Mouse (Mus musculus): ENCODE measurements around the gene Rbm38.

Gene Rbm38

DNA sequence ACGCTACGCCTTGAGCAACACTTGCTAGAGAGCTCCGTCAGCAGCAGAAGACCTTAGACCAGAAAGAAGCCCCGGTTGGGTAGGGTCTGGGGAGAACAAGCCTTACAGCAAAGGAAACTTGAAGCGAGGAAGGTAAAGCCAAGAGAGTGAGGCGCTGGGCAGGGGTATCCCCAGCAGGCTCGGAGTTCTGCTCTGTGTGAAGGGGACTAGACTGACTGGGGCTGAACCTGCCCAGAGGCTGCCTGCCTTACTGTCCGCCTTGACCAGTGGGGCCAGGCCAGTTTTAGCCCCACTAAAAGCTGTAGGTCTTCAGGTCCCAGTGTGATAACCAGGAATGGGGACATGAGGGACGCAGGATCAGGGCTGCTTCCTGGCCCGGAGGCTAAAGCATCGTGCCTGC lies at the start of gene Rbm38:
Rbm38 (plus strand) TSS at position 69 of the 400 bp plus-strand sequence.
- no peak for DNase-seq (ENCODE audit: low spot score in 2 of 2)

DNA sequence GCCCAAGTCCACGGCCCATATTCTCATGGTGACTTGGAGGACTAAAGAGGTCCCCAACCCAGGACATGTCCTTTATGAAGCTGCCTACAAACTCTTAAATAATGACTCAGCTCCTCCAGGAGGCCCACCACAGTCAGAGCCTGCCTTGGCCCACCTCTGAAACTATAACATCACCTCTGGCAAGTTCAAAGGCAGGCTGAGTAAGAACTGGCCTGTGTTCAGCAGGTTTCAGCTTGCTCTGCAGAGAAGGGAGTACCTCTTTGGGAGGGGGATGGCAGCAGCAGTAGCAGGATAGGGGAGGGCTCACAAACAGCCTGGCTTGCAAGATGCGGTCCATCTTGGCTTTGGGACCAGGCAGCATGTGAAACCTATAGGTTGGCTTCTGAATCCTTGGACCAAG lies 48.4 kb upstream of the Rbm38 start:
- DNase-seq (ENCODE audit: low spot score in 2 of 2): no peak

DNA sequence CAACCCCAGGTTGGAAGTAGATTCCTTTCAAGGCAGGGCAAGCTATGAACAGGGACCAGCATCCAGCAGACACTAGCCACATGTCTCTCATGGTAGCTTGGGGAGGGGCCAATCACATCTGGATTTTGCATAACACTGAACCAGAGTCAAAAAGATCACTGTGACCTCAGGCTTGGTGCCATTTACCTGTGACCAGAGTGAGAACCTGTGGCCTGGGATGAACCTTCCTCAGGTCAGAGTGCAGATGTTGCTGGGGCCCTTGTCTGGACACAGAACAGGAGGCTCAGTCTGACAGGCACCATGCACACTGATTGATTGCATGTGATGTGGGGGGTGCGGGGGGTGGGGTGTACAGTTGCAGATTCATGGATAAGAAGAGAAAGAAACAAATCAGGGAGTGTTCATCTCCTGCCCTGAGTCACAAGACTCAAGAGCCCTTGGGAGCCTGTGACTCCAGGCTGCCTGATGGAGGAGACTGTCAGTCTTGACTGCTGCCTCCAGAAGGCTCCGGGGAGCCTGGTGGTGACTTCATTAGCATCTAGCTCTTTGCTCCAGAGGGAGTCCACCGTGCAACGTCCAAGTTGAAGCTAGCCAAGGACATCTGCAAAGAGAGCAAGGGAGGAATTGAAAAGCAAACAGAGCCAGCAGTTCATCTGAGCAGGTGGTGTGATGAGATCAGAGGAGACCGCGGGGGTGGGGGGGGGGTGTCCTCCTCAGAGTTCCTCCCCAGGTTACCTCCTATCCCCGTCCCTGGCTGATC lies 46.3 kb upstream of the Rbm38 start:
- no peak for DNase-seq (ENCODE audit: low spot score in 2 of 2)

DNA sequence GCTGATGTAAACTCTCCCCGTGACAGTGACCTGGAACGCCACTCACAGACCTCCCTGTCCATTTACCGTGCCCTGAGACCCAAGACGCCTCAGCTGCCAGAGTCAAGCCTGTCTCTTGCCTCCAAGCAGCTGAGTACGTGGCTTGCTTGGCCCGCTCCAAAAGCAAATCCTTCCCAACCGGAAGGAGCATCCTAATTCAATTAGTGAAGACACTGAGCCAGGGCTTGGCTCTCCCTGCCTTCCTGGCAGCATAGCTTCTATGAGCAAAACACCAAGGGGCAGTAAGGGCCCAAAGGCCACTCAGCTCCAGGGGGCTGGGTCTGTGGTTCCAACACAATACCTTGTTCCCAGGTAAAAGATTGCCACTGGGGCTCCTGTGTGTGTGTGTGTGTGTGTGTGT lies 45.6 kb upstream of the Rbm38 start:
- DNase-seq (ENCODE audit: low spot score in 2 of 2): no peak

DNA sequence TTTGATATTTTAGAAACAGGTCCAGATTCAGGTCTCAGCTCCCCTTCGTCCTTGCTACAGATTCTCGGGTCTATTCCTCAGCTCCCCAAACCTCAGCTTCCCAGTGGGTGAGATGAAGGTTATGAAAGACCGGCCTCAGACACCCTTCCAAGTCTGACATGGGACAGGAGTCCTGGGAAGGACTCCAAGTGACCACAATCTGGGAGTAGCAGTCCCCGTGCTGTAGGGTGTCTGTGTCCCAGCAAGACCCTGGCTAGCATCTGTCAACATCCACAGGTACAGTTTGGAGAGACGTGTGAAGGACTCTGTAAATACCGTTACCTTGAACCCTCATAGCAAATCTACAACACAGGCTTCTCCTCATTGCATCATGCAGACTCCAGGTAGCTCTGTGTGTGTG lies 45.1 kb upstream of the Rbm38 start:
- no peak for DNase-seq (ENCODE audit: low spot score in 2 of 2)

DNA sequence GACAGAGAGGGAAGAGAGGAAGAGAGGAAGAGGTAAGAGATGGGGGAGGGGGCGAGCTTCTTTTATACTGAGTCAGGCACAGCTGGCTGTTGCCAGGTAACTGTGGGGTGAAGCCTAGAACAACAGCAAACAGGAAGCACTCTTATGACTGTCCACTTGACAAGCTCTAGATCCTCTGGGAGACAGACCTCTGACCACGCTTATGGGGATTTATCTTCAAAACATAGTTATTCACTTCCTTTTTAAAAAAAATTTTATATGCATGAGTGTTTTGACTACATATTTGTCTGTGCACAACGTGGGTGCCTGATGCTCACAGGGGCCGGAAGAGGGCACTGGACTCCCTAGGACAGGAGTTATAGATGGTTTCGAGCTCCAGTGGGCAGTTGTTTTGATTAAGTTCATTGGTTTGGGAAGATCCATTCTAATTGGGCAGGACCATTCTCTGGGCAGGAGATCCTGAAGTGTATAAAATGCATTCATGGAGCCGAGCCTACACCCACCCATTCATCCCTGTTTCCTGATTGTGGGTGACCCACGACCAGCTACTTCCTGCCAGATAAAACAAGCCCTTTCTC lies 43.5 kb upstream of the Rbm38 start:
- no peak for DNase-seq (ENCODE audit: low spot score in 2 of 2)

DNA sequence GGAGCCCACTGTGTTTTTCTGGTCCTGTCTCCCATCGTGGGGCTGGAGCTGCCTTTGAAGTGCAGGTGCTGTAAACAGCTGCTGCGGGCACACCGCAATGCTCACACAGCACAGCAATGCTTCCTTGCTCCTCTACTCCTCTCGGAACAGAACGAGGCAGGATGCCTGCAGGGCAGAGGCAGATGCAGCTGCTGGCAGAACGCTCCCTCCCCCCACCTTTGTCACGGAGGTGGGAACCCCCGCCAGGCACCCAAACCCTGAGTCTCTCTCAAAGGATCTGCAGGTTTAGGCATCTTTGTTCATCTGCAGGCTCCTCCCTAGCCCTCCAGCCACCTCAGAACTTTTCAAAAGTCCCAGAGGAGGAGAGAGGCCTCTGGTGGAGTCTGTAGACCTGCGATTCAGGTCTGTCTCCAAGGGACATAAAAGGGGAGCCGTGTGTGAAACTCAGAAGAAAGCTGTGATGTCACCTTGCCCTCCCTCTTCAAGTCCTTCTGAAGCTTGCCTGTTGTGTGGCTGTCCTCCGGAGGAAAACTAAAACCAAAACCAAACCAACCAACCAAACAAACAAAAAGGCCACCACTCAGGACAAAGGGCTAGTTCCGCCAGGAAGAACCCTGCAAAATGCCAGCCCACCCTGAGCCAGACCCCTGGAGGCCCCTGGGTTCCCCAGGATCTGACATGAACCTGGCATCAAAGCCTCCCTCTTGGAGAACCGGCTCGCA lies 42.7 kb upstream of the Rbm38 start, which contains the start of gene Spo11:
Spo11 (plus strand) TSS at position 292 of the 722 bp plus-strand sequence.
- DNase-seq (ENCODE audit: low spot score in 2 of 2): no peak

DNA sequence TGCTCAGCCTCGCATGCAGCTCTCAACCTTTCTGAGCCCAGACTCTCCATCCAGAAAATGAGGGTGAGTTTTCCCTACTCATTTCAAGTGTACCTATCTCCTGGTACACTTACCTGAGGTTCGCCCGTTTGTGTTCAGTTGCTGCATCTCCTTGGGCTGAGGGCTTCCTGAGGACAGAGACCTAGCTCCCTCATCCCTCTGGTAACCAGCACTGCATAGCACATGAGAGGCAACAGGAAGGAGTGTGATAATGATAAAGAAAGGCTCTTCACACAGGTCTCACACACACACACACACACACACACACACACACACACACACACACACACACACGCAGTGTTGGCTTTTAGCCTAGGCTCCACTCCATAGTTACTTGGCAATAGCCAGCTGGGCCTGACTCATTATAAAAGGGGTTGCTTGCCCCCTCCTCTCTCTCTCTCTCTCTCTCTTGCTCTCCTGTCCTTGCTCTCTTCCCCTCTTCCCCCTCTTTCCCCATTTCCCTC lies 42.1 kb upstream of the Rbm38 start:
- no peak for DNase-seq (ENCODE audit: low spot score in 2 of 2)

DNA sequence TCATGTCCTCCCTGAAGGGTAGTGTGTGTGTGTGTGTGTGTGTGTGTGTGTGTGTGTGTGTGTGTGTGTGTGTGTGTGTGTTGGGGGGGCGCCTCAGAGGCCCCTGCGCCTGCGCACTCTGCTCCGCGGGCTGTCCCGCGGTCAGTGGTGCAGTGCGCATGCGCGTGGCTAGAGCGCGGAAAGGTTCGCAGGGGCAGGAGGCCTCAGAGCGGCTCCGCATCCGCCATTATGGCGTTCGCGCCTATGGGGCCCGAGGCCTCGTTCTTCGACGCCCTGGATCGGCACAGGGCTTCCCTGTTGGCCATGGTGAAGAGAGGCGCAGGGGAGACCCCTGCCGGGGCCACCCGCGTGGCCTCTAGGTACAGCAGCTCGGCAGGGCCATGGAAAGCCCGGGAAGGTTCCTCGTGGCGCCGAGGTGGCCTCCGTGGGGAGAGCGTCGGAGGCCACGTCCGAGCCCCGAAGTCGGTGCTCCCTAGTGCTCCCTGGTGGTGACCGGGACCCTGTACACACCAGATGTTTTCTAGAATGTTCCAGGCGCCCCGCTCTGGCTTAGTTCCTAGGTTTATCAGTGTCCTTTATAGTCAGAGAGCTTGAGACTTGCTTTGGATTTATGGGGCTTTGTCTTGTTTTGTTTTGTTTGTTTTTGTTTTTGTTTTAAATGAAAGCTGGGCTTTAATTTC lies 40.5 kb upstream of the Rbm38 start:
- DNase-seq (ENCODE audit: low spot score in 2 of 2): no peak

DNA sequence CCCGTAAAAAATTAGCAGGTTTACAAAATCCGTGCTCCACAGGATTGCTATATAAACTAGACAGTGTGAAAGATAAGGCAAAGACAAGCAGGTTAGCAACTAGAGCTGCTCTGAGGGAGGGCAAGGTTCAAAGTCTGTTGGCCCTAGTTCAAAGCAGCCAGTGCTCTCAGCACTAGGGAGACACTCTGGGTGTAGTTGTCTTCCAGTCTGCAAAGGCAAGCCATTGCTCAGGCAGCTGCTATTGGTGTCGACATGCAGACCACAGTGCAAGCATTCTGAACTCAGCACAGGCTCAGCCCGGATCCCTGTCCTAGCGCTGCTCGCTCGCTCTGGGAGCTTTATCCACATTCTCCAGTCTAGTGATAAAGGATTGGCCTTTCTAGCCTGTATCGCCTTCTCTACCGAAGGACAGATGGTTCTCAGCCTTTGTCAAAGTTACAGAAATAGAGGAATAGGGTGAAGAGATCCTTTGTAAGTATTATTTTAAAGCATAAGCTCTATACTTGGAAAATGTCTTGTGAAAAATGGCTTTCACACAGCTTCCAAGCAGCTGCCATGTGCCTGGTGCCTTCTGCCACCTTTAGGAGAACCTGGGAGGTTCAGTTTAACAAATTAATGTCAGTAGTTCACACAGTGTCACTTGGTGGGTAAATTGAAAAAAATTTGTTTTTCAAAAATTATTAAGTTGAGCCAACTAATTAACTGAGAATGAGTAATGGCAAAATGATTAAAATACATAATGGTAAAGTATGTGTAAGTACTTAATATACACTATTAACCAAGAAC lies 37.3 kb upstream of the Rbm38 start:
- DNase-seq (ENCODE audit: low spot score in 2 of 2): no peak

DNA sequence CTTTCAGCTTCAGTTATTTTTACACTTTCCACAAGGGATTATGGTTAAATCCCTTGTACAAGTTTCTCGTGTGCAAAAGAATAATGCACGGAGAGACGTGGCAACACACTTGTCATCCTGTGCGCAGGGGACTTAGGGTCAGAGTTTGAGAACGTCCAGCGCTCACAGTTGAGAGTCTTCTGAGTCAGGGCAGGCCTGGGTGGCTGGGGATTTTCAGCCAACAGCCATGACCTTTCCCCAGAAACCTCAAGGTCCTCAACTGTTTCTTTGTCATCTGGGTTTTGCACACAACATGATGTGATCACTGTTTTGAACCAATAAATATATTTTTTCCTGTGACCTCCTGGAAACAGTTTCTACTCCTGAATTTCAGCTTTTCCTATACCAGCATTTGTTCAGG lies 30.1 kb upstream of the Rbm38 start:
- DNase-seq (ENCODE audit: low spot score in 2 of 2): no peak

DNA sequence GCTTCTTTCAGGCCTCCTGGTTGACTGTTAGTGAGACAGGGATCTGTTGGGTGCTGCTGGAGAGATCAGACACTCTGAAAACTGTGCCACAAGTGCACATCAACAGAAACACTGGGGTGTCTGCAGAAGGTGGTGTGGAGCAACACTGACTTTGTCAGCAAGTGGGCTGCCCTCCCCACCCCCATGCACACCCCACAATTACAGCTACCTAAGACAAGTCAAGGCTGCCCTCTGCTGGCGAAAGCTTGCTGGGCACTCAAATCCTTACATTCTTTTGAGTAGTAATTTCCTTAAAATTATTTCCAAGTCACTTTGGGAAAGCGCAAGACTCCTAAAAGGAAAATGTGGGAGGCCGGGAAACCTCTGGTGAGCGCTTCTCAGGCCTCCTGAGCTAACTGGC lies 24.1 kb upstream of the Rbm38 start:
- peak; percentile 59 to 77 for DNase-seq (ENCODE audit: low spot score in 2 of 2)

DNA sequence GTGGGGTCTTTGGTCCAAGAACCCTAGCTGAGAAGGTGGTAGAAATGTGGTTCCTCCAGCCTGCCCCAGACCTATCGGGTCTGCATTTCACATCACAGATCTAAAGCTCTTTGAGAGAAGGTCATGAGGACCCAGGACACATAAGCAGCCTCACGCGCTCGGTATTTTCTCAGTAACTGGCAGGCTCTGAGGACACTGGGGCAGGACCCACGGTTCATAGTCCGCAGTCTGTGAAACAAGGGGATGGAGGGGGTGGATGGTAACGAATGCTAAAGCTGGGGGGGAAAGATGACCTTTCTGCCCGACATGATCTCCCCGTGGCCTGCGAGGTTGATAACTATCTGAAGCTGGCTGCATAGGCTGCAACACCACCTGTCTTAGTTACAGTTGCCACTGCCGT lies 22.6 kb upstream of the Rbm38 start:
- no peak for DNase-seq (ENCODE audit: low spot score in 2 of 2)

DNA sequence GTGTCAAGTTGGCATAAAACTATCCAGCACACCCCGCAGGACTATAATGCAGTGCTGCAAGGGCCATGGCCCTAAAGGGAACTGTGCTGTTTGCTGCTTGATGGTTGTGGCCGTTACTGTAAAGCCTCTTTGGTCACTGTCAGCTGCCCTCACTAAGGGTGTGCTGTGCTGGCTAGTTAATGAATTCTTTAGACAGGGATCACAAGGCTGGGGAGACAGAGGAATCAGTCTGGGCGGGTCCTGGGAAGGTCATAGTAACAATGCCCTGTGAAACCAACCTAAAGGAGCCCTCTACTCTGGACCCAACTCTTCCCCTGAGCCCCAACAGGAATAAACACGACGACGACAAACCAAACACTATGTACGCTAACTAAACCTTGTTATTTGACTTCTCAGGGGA lies 21.8 kb upstream of the Rbm38 start:
- DNase-seq (ENCODE audit: low spot score in 2 of 2): no peak

DNA sequence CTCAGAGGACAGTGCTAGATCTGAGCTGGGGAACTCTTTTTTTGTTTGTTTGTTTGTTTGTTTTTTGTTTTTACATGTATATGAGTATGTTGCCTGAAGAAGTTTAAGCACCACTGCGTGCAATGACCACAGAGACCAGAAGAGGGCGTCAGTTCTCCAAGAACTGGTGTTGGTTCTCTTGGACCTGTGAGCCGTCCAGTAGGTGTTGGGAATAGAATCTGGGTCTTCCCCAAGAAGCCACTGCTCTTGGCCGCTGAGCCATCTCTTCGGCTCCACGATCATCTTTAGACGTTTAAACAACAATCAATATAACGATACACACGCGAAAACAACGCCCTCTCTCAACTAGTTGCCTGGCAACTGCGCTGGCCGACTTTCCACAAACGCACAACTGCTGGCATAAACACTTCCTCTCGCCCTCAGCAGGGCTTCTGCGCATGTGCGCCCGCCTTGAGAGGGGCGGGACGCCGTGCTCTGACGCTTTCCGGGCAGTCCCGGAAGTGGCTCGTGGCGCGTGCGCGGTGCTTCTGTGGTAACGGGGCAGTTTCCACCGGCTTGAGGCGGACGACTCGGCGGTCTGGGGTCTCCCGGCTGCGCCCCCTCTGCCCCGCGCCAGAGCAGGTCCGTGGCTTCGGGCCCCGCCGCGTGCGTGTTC lies 20.5 kb upstream of the Rbm38 start, which contains the start of gene Rae1:
Rae1 (plus strand) TSS at position 488 of the 655 bp plus-strand sequence.
- DNase-seq (ENCODE audit: low spot score in 2 of 2): peak; percentile 97 to 99

DNA sequence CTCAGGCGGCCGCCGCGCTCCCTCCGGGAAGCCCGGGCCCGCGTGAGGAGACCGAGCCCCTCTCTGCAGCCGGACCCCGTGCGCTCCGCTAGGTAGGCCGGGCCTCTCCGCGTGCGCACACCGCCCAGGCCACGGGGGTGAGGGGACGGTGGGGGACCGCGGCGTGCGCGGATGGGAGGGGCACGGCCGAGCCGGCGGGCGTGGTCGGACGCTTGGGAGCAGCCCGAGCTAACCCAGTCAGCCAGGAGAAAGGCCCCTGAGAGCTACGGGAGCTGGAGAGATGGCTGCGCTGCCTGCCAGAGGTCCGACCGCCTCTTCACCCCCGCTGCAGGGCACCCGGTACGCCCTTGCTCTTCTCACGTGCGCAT lies 20.0 kb upstream of the Rbm38 start:
- DNase-seq (ENCODE audit: low spot score in 2 of 2): peak; percentile 73

DNA sequence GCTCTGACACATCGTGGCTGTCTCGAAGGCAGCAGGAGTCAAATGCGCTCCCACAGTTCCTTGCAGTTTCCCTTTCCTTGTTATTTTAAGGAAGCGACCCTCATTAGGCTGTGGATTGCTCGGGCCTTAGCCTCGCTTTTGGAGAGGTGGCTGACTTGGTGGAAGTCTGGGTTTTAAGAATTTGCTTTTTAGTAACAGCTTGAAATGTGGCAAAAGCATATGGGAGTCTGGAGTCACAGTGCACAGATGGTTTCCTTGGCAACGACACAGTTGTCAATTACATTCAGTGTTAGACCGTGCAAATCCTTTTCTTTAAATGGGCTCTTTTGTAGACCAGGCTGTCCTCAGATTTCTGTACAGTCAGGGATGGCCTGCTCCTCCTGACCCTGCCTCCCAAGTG lies 19.4 kb upstream of the Rbm38 start:
- no peak for DNase-seq (ENCODE audit: low spot score in 2 of 2)

DNA sequence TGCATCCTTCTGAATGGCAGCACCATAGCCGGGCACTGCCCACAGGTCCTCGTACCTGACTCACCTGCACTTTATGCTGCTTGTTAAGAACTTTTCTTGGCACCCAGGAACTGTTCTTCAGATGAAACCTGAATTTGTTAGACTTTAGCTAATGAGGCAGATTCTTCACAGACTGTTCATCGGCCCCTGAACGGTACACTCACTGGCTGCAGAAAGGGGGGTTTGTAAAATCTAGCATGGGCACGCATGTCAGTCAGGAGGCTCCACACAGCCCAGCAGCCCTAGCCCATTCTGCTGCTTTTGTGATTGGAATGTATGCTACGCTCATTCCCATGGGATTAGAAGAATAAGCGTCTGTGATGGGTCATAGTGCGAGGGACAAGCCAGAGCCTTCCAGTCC lies 16.6 kb upstream of the Rbm38 start:
- DNase-seq (ENCODE audit: low spot score in 2 of 2): no peak

DNA sequence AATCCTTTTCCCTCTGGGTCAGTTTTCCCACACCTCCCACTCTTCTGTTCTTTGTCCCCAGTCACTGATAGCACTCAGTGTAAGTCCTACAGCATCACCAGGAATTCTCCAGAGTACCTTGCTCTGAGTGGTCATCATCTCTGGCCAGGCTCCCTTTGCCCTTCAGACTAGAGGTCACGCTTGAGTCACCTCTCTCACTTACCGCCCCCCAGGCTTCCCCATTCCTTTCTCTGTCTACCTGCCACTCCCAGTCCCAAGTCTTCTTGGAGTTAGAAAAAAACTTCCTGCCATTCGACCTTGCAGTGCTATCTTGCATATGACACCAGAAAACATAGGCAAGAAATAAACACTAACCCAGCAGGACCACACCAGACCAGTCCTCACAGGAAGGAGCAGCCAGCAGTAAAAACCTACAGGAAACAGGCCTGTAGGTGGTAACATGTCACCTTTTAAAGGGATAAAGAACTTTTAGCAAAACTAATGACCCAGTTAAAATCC lies 10.0 kb upstream of the Rbm38 start:
- DNase-seq (ENCODE audit: low spot score in 2 of 2): no peak

DNA sequence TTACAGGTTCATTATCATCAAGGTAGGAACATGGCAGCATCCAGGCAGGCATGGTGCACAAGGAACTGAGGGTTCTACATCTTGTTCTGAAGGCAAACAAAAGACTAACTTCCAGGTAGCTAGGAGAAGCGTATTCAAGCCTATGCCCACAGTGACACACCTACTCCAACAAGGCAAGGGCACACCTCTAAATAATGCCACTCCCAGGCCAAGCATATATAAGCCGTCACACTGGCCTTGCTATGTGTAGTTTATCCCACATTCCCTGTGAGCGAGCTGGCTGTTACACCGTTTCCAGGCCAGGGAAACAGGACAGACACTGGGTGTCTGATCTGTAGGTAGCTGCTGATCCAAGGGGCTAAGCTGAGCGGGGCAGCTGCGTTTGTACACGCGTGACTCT lies 8.9 kb upstream of the Rbm38 start:
- DNase-seq (ENCODE audit: low spot score in 2 of 2): no peak
